Mouse (Mus musculus): ENCODE results near the gene Zc3h13.

Zc3h13 gene

DNA sequence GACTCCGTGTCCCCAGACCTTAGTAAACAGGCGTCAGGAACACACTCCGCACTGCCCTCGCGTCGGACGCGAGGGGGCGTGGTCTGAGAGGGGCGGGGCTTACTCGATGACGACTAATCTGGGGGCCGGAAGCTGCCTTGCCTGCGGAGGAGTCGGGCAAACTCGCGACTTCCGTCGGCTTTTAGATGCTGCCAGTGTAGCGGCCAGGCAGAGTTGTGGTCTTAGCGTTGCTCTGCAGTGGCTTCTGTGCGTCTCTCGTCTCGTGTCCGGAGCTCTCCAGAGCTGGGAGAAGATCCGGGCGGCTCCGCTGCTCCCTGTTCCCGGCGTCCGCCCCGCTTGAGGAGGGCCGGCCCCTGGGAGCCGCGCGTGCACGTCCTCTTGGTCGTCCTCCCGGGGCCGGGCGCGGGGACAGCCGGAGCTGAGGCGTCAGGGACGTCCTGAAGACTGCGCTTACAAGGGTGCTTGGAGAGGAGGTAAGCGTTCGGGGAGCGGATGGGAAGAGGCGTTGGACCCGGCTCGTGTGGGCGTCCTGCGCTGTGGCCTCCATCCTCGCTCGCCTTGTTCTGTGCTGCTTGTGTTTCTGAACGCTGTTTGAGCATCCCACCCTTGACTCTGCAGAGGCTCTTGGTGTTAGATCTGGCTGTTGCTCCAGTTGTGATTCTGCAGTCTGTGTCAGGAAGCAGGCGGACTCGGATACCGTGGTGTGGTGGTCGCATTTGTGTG, at the start of gene Zc3h13:
Zc3h13 (plus strand) TSS at position 181 of the 723 bp plus-strand sequence.
- peak; percentile 90 to 93 for DNase-seq (ENCODE audit: low spot score in 2 of 2)

DNA sequence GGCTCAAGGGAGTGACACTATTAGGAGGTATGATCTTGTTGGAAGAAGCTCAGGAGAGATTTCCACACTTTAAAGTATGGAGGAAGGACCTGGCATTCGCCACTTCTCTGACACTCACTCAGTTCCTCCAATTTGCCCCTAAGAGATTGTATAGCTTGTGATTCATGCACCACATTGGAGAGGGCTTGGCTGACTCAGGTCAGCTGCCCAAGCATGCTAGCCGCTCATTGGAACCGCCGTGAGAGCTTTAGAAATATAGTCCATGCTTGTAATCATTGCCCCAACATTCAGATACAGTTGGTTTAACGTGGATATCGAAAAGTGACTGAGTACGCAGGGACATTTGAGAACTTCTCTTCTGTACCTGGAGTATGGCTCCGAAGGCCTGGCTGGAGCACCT, 48.6 kb upstream of the Zc3h13 start:
- no peak for DNase-seq (ENCODE audit: low spot score in 2 of 2)

GRCm38 (mm10) chr14:75235955-75236635, 48.1 kb upstream of the Zc3h13 start:
- DNase-seq (ENCODE audit: low spot score in 2 of 2), result peak; percentile 11 to 21

DNA sequence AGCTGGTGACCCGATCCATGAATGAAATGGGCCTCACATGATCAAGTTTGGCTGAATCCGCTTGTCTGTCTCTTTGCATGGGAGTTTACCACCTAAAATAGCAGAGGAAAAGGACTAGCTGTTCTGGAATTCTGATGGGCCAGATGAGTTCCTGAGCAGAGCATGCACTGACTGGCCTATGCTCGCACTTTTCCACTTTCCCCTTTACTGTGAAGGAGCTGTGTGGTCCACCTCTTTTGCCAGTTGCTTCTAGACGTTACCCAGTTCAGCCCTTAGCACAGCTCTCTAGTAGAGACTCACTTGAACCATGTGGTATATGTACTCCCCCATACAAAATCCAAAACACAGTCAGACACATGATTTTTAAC, 47.6 kb upstream of the Zc3h13 start:
- DNase-seq (ENCODE audit: low spot score in 2 of 2), result no peak

- no peak for DNase-seq (ENCODE audit: low spot score in 2 of 2)
Measured at GRCm38 (mm10) chr14:75237096-75237495, 47.1 kb upstream of the Zc3h13 start.

GRCm38 (mm10) chr14:75238054-75238692, 46.0 kb upstream of the Zc3h13 start:
- no peak for DNase-seq (ENCODE audit: low spot score in 2 of 2)

DNA sequence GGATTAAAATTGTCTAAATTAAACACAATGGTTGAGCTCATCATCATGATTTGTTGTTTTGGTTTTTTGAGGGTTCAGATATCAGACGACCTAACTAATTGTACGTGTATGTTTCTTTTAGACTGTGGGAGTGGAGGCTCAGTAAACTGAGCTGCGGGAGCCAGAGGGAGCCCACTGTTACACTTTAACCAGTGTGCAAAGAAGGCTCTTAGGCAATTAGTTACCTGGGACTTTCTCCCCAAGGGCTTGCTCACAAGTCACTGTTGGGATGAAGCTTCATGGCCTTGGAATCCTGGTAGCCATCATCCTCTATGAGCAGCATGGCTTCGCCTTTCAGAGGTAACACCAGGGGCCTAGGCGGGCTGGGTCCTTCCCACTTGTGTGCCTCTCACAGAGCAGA, 42.1 kb upstream of the Zc3h13 start, which contains the start of gene Cpb2:
Cpb2 (plus strand) TSS at position 201 of the 400 bp plus-strand sequence.
- DNase-seq (ENCODE audit: low spot score in 2 of 2), result no peak

DNA sequence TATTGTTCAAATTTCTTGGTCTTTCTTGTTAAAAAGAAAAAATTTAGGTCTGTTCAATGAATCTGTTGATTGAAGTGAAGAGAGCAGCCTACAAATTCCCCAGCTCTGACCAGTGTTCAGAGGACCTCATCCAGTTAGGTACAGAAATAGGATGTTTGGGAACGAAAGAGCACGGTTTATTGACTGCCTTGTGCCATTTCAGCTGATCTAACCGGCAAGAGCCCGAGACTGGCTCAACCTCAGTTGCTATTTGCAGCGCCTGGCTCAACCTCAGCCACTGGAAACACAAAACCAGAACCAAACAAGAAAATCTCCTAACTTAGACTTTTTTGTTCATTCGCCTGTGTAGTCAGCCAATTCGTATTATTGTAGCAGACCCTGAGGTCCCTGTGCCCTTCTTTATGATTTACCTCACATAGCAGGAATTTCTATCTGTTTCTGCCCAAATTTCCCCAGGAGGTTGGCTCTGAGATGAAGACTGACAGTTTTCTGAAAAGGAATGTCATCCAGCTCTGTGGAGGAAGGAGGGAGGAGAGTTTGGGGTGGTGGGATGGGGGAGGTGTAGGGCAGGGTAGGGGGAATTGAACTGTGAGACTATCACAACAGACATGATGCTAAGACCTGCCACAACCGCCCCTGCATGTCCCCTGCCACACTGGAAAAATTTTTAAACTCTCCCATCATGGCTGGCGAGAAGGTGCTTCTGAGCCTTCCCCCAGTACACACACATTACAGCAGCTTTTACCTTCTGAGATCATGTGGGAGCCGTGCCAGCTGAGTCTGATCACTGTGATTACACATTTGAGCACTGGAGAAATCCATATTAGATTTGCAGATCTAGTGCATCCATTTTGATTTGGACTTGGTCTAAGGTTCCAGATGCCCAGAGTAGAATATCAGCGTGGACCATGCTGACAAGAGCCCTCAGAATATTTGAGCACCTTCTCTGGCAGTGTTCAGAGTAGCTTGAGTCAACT, 37.9 kb upstream of the Zc3h13 start:
- DNase-seq (ENCODE audit: low spot score in 2 of 2), result no peak

DNA sequence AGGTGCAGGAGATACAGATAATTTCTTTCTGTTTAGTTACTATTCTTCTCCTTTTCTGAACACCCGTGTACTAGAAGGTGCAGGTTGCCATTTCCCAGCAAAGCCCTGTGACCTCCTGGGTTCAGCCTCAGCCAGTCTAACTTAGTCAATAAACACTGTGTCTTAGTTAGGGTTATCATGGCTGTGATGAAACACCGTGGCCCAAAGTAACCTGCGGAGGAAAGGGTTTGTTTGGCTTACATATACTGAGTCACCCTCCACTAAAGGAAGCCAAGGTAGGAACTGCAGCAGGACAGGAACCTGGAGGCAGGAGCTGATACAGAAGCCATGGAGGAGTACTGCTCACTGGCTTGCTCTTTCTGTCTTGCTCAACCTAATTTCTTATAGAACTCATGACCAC, 33.7 kb upstream of the Zc3h13 start:
- no peak for DNase-seq (ENCODE audit: low spot score in 2 of 2)

- no peak for DNase-seq (ENCODE audit: low spot score in 2 of 2)
Measured at GRCm38 (mm10) chr14:75256521-75256920, 27.7 kb upstream of the Zc3h13 start.

- DNase-seq (ENCODE audit: low spot score in 2 of 2), result no peak
Measured at GRCm38 (mm10) chr14:75269531-75269930, 14.6 kb upstream of the Zc3h13 start.

DNA sequence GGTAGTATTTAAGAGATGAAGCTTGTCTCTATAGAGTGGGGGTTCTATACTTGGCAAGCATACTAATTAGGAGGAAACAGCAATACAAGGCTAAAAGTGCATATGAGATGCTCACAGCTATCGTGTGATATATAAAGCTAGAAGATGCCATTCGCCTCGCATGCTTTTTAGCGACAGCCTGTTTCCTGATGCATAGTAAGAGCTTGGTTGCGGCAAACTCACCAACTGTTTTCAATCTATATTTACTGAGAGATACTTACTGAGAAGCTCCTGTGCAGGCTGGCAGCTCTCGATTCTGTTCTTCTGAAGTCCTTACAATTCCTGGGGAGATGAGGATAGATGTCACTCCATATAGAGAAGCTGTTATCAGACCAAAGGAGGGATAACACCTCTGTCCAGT, 4.5 kb upstream of the Zc3h13 start:
- no peak for DNase-seq (ENCODE audit: low spot score in 2 of 2)

DNA sequence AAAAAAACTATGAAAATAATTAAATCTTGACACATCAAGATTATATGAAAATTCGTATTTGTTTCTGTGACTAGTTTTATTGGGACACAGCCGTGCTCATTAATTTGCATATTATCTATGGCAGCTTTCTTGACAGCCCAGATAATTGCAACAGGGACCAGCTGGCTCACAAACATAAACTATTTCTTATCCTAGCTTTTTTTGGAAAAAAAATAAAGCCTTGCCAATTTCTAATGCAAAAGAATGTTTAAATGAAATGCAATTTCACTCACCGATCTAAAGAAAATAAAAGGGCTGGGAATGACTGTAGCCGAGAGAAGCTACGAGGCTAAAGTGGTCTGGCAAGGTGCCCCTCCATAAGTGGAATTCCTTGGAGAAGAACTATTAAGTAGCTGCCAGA, 3.8 kb upstream of the Zc3h13 start:
- no peak for DNase-seq (ENCODE audit: low spot score in 2 of 2)

DNA sequence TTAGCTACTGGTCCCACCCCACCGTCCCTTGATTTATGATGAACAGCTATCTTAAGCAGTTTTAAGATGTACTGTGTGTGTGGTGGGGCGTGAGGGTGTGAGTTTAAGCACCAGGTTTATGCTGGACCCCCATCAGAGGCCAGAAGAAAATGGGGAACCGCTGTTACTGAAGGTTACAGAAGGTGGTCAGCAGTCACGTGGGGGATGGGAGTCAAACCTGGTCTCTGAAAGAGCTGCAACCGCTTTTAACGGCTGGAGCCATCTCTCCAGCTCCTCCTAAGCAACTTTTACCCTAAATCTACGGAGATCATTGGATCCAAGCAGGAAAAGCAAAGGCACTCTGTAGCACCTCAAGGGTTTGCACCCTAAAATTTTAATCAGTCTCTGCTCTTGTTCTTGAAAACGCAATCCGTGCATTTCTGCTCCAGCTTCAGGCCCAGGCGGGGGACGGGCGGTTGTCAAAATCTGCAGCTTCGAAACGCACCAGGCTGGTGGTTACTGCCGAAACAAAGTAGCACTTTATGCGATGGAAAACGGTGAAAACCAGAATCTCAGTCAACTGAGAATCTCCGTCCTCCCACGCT, 472 bp upstream of the Zc3h13 start:
- no peak for DNase-seq (ENCODE audit: low spot score in 2 of 2)

DNA sequence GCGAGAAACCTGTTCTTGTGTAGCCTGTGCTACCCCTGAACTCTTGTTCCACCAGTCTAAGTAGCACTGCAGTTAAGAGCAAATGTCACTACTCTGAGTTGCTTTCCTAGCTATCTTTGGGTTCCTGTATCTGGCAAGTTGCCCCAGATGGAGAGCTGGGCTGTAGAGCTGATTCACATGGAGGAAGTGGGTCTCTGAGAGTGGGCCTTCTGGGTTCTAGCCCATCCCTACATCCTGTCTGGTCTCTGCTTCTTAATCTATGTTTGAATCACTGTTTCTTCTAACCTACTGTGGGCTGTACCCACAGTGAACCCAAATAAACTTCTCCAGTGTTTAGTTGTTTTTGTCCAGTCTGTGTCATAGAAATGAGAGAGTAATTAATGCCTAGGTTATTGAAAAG, 16.9 kb downstream of the Zc3h13 start:
- no peak for DNase-seq (ENCODE audit: low spot score in 2 of 2)

GRCm38 (mm10) chr14:75303807-75304206, 19.6 kb downstream of the Zc3h13 start:
- DNase-seq (ENCODE audit: low spot score in 2 of 2), result no peak

DNA sequence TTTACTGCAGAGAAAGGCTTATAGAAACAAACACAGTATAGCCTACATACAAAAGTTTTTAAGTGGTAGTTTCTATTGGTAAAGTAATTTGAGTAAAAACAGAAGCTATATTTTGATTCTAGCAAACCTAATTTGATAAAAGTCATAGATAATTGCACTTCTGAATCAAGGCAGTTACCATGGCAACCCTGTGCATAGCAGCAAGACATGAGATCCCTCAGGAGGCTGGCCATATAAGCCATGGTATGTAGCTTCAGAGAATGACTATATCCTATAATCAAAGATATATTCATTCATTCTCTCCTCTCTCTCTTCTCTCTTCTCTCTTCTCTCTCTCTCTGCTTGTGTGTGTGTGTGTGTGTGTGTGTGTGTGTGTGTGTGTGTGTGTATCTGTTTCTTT, 23.7 kb downstream of the Zc3h13 start:
- DNase-seq (ENCODE audit: low spot score in 2 of 2), result no peak

GRCm38 (mm10) chr14:75309336-75309992, 25.3 kb downstream of the Zc3h13 start:
- DNase-seq (ENCODE audit: low spot score in 2 of 2), result no peak

DNA sequence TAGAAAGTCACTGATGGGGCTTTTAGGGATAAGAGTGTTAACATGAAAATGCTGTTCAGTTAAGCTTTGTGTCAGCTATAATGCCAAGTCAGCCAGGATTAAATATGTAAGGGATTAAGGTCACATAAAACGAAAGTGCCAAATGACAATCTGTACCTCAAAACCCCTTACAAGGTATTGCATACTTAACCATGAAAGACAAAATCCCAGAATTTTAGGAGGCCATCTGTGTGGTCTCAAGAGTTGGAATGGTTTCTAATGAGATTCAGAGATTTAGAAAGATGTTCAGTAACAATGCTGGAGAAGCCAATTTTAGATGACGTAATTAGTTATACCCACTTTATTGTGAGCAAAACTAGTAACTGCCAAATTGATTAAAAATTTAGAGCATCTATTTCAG, 30.3 kb downstream of the Zc3h13 start:
- no peak for DNase-seq (ENCODE audit: low spot score in 2 of 2)

DNA sequence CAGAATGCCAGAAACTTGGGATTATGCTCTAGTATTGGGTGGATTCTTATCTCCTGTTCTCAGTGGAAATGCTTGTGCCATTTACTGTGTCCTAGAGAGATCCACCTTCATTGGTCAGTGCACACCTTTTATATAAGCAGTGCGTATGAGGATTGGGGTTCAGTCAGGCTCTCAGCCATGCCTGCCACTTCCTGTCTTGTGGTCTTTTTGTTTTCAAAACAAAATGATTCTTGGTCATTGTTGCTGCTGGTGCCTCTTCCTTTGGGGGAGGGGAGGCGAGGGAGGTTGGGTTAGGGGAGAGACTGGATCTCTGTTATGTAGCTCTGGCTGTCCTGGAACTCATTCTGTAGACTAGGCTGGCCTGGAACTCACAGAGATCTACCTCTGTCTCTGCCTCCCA, 34.6 kb downstream of the Zc3h13 start:
- DNase-seq (ENCODE audit: low spot score in 2 of 2), result no peak

DNA sequence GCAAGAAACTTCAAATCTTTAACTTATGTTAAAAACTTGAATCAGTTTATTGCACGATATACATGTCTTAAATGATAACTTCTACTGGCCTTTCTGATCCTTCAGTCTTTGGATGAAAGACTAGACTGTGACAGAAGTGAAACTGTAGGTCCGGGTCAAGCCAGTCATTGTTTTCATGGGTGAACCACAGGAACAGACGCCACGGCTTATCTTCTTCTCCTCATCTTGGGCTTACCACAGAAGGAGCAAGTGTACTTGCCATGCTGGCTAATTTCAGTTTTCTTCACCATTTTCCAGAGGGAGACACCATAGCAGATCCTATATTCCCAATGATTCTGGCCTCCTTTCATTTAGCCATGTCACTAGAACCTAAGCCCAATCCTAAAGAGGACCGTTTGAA, 36.1 kb downstream of the Zc3h13 start:
- DNase-seq (ENCODE audit: low spot score in 2 of 2), result no peak

Data from frontal cortex, postnatal 25 days (tissue).